Mouse (Mus musculus) cortical plate, adult 2 months (tissue): ENCODE results near the gene Dennd5b. TPM values are rescaled to one million over a fixed set of nuclear protein-coding genes. Genes with fewer than 3 reads are reported as not detected.
"Not testable (repeated sequence)": the region's sequence is repeated elsewhere in the genome, so short reads cannot be mapped to it uniquely, and the experiment has no call there.

ENCODE experiments used
- H3K27ac ChIP-seq: fragments of 200-500 bp; 2 replicates; pipeline ENCODE4 v1.5.1; 2012; ENCODE audit warnings: low read length, control low read depth, inconsistent platforms; ENCODE audit not compliant: insufficient read depth
- H3K4me1 ChIP-seq: fragments of 200-500 bp; 2 replicates; pipeline ENCODE4 v1.6.1; 2011; ENCODE audit warnings: low read length; ENCODE audit not compliant: control insufficient read depth, insufficient read depth
- H3K4me3 ChIP-seq: fragments of 200-500 bp; 2 replicates; pipeline ENCODE4 v1.5.1; 2011; ENCODE audit warnings: mild to moderate bottlenecking, low read length, control low read depth; ENCODE audit not compliant: insufficient read depth
- CTCF ChIP-seq: fragments of 200-500 bp; IDR thresholded peaks from 2 replicates; pipeline ENCODE4 v1.5.1; 2011; ENCODE audit warnings: mild to moderate bottlenecking, control low read depth, low read length; ENCODE audit not compliant: insufficient read depth; ENCODE audit errors: extremely low read depth
- POLR2A ChIP-seq: fragments of 200-500 bp; IDR thresholded peaks from 2 replicates; pipeline ENCODE4 v1.6.1; 2011; ENCODE audit warnings: mild to moderate bottlenecking, low read length, control low read depth; ENCODE audit not compliant: insufficient read depth; ENCODE audit errors: extremely low read depth
- polyA plus RNA-seq: library from polyadenylated mRNA; depleted of rRNA; stranded (reverse); fragments of >200 nt; gene quantifications from 2 replicates; pipeline ENCODE4 v1.2.3, GENCODE M21; 2012; rRNA removed

The Dennd5b gene
- polyA plus RNA-seq, 1 experiment: 20.6 TPM

- Histone ChIP-seq H3K27ac (no peak overlapping the region), H3K4me3 (no peak overlapping the region), H3K4me1 (no peaks in the 10 kb centered on the region)
- TF ChIP-seq POLR2A (no peak), CTCF (no peak)
Measured at GRCm38 (mm10) chr6:148941880-148942279, 159.6 kb downstream of the Dennd5b start.

DNA sequence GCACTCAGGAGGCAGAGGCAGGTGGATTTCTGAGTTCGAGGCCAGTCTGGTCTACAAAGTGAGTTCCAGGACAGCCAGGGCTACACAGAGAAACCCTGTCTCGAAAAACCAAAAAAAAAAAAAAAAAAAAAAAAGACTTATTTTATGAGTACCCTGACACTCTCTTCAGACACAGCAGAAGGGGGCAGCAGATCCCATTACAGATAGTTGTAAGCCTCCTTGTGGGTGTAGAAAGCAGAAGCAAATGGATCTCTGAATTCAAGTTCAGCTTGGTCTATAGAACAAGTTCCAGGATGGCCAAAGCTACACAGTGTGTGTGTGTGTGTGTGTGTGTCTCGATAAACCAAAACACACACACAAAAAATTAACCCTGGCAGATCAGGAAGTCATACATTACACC, 161.1 kb downstream of the Dennd5b start:
- TF ChIP-seq CTCF: 0 out of 2 replicates have a peak, but pooled peaks have one; percentile 6
- not testable (repeated sequence) for H3K27ac ChIP-seq, H3K4me3 ChIP-seq, H3K4me1 ChIP-seq

Other genes with a start within 250 kb of the Dennd5b start
- 17.2 and 17.3 TPM in 2 replicates for gene Caprin2, start 205.4 kb downstream of the Dennd5b start, polyA plus RNA-seq
- 1.6 and 2.1 TPM in 2 replicates for gene Sinhcaf, start 155.2 kb downstream of the Dennd5b start, polyA plus RNA-seq
- not detected in 2 replicates for gene Gm10203, start 28.5 kb upstream of the Dennd5b start, polyA plus RNA-seq
- 5.3 and 5.7 TPM in 2 replicates for gene Etfbkmt, start 38.2 kb upstream of the Dennd5b start, polyA plus RNA-seq
- gene Amn1, start 87.0 kb upstream of the Dennd5b start, polyA plus RNA-seq: 20.6 and 22.4 TPM in 2 replicates
- 5.6 and 5.8 TPM in 2 replicates for gene Resf1, start 207.7 kb upstream of the Dennd5b start, polyA plus RNA-seq